Mouse (Mus musculus): ENCODE measurements around the gene Zfp398.
A peak's percentile ranks its signal among the peaks of the same experiment; 100 is the strongest.
"Not testable (repeated sequence)": the region's sequence is repeated elsewhere in the genome, so short reads cannot be mapped to it uniquely, and the experiment has no call there.

The Zfp398 gene

GRCm38 (mm10) chr6:47828950-47829349, 6.5 kb upstream of the Zfp398 start:
- DNase-seq, result peak; percentile 46

- DNase-seq, result peak; percentile 94
Measured at GRCm38 (mm10) chr6:47830104-47831078, 5.1 kb upstream of the Zfp398 start, which contains the start of gene Zfp786. Zfp786 (minus strand) TSS chr6:47830867.

GRCm38 (mm10) chr6:47832220-47832619, 3.2 kb upstream of the Zfp398 start:
- no peak for DNase-seq

- DNase-seq, result peak; percentile 44
Measured at GRCm38 (mm10) chr6:47835984-47836521, 592 bp downstream of the Zfp398 start.

DNA sequence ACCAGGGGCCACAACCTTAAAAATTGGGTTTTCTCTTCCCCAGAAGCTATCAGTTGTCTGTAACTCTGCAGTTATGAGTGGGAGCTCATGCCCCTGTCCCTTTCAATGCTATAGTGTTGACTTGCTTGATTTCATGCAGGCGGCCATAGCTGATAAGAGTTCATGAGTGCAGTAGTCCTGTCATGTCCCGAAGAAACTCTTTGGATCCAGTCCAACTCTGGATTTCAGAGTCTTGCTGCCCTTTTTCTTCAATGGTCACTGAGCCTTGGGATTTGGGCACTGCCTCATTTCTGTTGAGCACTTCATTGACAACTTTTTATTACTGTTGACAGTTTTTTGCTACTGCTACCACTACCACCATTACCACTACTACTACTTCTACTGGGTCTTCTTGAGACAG, 2.2 kb downstream of the Zfp398 start:
- DNase-seq, result no peak

DNA sequence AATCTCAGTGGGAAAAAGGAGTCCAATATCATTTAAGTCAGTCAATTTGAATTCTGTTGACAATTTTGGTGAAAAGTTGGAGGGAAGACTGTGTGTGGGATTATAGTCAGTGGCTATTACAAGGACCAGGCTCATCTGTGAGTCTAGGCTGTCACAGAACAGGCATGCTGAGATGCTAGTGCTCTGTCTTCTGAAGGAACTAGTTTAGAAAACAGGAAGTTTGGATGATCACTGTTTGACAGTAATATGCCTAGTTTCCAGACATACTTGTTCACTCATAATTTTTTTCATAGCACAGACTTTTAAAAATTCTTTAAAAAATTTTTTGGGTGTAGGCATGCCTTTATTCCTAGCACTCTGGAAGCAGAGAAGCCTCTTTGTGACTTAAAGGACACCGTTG, 5.6 kb downstream of the Zfp398 start:
- DNase-seq, result no peak

- DNase-seq, result no peak
Measured at GRCm38 (mm10) chr6:47841831-47842230, 6.4 kb downstream of the Zfp398 start.

GRCm38 (mm10) chr6:47842337-47842736, 6.9 kb downstream of the Zfp398 start:
- DNase-seq, result no peak

DNA sequence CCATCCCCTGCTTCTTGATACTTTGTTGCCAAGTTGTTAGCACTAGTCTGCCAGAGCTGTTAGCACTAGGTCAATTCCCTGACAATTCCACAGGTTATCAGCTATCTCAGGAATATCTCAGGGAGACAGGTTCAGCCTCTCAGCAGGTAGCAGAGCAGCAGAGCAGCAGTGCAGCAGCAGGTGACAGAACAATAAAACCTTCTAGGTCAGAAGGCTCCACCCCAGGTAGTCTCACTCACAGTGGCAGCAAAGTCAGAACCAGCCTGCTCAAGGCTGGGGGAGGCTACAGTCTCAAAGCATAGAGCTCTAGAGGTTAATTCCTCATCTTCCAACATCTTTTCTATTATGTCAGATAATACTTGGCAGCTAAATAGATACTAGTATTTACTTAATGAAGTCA, 10.3 kb downstream of the Zfp398 start:
- DNase-seq, result no peak

DNA sequence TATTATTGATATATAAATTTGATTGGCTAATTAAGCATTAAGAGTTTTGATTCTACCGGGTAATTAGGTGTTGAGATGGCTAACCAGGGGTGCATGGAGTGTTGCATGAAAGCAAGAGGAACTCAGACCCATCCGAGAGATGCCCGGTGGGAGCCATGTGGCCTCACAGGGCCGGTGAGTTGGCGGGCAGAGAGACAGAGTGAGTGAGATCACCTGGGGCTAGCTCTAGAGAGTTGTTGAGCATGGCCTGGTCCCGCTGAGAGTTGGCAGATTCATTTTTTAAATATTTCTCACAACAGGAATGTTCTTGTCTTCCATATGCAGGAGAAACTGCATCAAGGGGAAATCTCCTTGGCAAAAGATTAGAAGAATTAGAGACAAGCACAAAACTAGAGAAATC, 21.8 kb downstream of the Zfp398 start:
- DNase-seq, result no peak

DNA sequence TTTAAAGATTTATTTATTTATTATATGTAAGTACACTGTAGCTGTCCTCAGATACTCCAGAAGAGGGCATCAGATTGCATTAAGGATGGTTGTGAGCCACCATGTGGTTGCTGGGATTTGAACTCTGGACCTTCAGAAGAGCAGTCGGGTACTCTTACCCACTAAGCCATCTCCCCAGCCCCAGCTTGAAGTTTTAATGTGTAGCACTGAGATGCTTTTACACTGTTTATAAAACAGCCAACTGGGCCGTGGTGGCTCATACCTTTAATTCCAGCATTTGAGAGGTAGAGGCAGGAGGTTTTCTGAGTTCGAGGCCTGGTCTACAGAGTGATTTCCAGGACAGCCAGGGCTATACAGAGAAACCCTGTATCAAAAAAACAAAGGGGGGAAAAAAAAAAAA, 22.3 kb downstream of the Zfp398 start:
- DNase-seq, result not testable (repeated sequence)

- no peak for DNase-seq
Measured at GRCm38 (mm10) chr6:47872266-47872665, 36.8 kb downstream of the Zfp398 start.

DNA sequence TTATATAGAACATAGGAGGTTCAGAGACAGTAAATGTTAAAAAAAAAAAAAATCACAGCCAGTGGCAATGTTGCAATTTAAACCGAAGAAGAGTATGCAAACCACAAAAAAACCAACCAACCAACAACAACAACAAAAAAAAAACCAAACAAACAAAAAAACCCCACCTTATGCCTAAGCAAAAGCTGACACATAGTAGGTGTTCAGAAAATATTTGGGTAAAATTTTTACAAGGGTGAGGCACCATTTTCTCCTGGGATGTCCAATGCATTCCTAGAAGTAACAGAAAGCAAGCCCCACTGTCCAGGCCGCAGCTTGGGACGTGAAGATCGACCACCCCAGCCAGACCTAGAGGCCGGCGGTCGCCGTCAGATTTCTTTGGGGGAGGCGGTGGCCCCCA, 41.6 kb downstream of the Zfp398 start, which contains the start of gene Zfp282:
Zfp282 (plus strand) TSS at position 147 of the 400 bp plus-strand sequence.
- no peak for DNase-seq

- DNase-seq, result peak; percentile 92
Measured at GRCm38 (mm10) chr6:47877461-47878132, 42.1 kb downstream of the Zfp398 start.

GRCm38 (mm10) chr6:47878133-47878514, 42.7 kb downstream of the Zfp398 start:
- DNase-seq, result peak; percentile 9

- no peak for DNase-seq
Measured at GRCm38 (mm10) chr6:47878593-47878992, 43.1 kb downstream of the Zfp398 start.

DNA sequence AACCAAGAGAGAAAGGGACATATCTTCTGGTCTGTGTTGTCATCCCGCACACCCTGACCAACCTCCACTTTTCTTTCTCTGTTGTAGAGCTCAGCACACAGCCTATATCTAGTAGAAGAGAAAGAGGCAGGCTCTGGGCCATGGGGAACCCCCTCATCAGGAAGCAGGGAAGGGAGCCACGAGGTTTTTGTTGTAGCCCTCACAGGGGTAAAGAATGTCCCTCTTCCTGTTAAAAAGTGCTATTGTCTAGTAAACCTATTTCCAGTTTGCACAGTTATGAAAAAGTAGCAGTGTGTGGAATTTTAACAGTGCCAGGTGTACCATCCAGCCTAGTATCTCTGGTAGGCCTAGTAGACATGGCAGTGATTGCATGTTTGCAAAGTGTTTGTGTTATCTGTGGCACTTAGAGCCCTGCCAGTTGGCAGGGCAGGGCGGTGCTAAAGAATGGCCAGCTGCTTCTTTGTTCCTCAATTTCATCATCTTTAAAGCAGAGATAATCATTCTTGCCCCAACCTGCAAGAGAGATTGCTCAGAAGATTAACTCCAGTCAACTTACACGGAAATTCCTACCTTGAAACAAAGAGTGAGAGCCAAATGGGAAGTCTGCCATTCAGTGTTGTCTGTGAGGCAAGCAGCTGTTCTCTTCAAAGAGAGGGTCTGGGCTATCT, 43.7 kb downstream of the Zfp398 start:
- no peak for DNase-seq

- no peak for DNase-seq
Measured at GRCm38 (mm10) chr6:47880166-47880565, 44.7 kb downstream of the Zfp398 start.

GRCm38 (mm10) chr6:47888812-47889383, 53.4 kb downstream of the Zfp398 start:
- no peak for DNase-seq

- no peak for DNase-seq
Measured at GRCm38 (mm10) chr6:47899416-47899815, 64.0 kb downstream of the Zfp398 start.

DNA sequence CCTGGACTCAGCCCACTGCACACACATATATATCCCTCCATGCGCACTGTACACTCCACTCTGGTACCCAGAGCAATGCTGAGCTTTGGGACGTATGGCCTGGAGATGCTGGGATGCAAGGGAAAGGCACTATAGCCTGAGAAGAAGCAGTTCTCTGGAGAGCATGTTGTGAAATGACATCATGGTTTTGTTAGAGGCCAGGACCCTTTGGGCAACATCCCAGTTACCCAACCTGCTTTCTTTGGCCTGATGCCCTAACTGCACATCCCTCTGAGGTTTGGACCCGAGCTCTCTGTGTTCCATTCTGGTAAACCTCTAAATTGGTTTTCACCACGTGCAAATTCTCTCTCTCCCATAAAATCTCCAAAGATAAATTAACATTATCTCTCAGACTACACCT, 68.1 kb downstream of the Zfp398 start:
- no peak for DNase-seq

GRCm38 (mm10) chr6:47904361-47904760, 68.9 kb downstream of the Zfp398 start:
- no peak for DNase-seq

Data from lung, postnatal 36 days (tissue).